Mouse (Mus musculus) bone marrow macrophage, adult 2 months (primary cell): ENCODE data around the gene Taf1d.

Source experiments
- CTCF ChIP-seq: IDR thresholded peaks from 2 replicates; pipeline ENCODE4 v1.5.1; 2012; ENCODE audit warnings: low read depth, mild to moderate bottlenecking, low read length, moderate library complexity
- POLR2A ChIP-seq: IDR thresholded peaks from 2 replicates; pipeline ENCODE4 v1.6.1; 2012; ENCODE audit warnings: mild to moderate bottlenecking, low read depth, low read length, borderline replicate concordance

- TF ChIP-seq CTCF (no peak), POLR2A (no peak)
Measured at GRCm38 (mm10) chr9:15276855-15277254, 29.2 kb upstream of the Taf1d start.
